ENCODE assay signal across 28 mouse cellular contexts in the genomic region with DNA sequence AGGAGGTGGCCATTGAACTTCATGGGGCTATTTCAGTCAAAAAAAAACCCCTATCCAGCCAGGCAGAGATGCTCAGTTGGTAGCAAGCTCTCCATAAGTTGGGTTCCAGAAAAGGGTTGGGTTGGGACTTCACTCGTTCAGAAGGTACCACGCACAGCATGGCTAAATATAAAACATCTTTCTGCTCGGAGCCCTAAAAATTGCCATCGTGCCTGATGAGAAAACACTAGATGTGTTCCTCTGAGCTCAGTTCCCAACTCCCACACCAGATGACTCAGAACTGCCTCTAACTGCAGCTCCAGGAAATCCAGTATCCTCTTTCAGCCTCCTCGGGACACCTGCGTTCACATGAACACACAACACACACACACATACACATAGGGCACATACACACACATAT. TPM values are rescaled to one million over a fixed set of nuclear protein-coding genes. Genes with fewer than 3 reads are reported as not detected.
DNase-seq lines count a peak whose midpoint lies in the region; TF ChIP-seq lines count a peak whose summit lies in the region.
"Had no signal": no experiment of that assay in that cellular context is flagged by ENCODE, and none has a peak within 500 bp of the region (broad histone marks: within the 10 kb centered on the region; RNA-seq: fewer than 3 reads in every experiment).

No protein-coding gene starts in this region.

- 71% methylated on average over 6 of the region's 6 CpGs for WGBS in heart, adult 2 months

- TF ChIP-seq POLR2A in heart, adult 2 months (IDR thresholded peaks at IDR 0.05; ENCODE audit: insufficient read depth, low read depth, low read length), result no peak

- no peaks in the 10 kb centered on the region for H3K36me3 ChIP-seq in heart, adult 2 months (ENCODE audit: control insufficient read depth, insufficient read depth, low read length)
- H3K36me3 ChIP-seq: liver, embryonic 15.5 days had no signal

- no peak overlapping the region for H3K9ac ChIP-seq in heart, adult 2 months (ENCODE audit: low read depth, low read length)
- H3K9ac ChIP-seq: hindbrain, embryonic 13.5 days; liver, embryonic 15.5 days; neural tube, embryonic 12.5 days had no signal

- no peak for TF ChIP-seq EP300 in heart, adult 2 months (IDR thresholded peaks at IDR 0.05; ENCODE audit: insufficient read depth, low read depth, low read length)

- H3K4me3 ChIP-seq in heart, adult 2 months, result no peak overlapping the region
- H3K4me3 ChIP-seq: hindbrain, embryonic 13.5 days; liver, embryonic 15.5 days; midbrain, embryonic 10.5 days; neural tube, embryonic 12.5 days had no signal

- intact Hi-C loops in heart, adult 2 months (cut with DNase I), result no loop called here

- H3K27ac ChIP-seq in heart, adult 2 months, result no peak overlapping the region
- H3K27ac ChIP-seq: hindbrain, embryonic 13.5 days; liver, embryonic 15.5 days; midbrain, embryonic 10.5 days; neural tube, embryonic 12.5 days; stomach, postnatal 0 days had no signal

- H3K79me2 ChIP-seq in heart, adult 2 months (replicated peaks; ENCODE audit: control insufficient read depth, insufficient read depth, low read length), result no peaks in the 10 kb centered on the region

- no peak for TF ChIP-seq CTCF in heart, adult 2 months (IDR thresholded peaks at IDR 0.05)

- peak; percentile 90 for DNase-seq in right cerebral cortex, adult 18-20 months
- DNase-seq in right cerebral cortex, postnatal 4 days, result no peak
- peak; percentile 55 to 61 for DNase-seq in layer of hippocampus, postnatal 36 days
- DNase-seq in right cerebral cortex, adult 2 months (ENCODE audit: low spot score in 2 of 2), result peak; percentile 72 to 83
- DNase-seq in c-Kit-positive CD71-positive TER-119-positive erythroid progenitor cells, embryonic 14.5 days (ENCODE audit: low spot score), result no peak
- DNase-seq in lung, postnatal 10 days, result no peak
- DNase-seq in heart, adult 2 months, result no peak
- DNase-seq: adrenal gland, adult 8-10 months; B cell, adult 2 months; cerebellum, adult 18-20 months; heart, postnatal 14 days; lung, postnatal 14 days; thymus, postnatal 4 days had no signal

- no peaks in the 10 kb centered on the region for H3K4me1 ChIP-seq in heart, adult 2 months (ENCODE audit: control insufficient read depth, insufficient read depth, low read length)
- H3K4me1 ChIP-seq: hindbrain, embryonic 13.5 days; liver, embryonic 15.5 days; midbrain, embryonic 10.5 days; neural tube, embryonic 12.5 days had no signal

- no peaks in the 10 kb centered on the region for H3K27me3 ChIP-seq in heart, adult 2 months (ENCODE audit: control insufficient read depth, insufficient read depth, low read length)
- H3K27me3 ChIP-seq: hindbrain, embryonic 13.5 days; liver, embryonic 15.5 days; neural tube, embryonic 12.5 days had no signal

RNA-seq across cellular contexts. Expression of a gene that starts 9.5 kb away (rescaled TPM):
- total RNA-seq in layer of hippocampus, postnatal 36 days (2021), result under 1 TPM in 1 of 2 experiments, not detected in 1; 0.27 TPM
- not detected for total RNA-seq in heart, adult 2 months (2021)
- 0.15 TPM in 1 of 2 replicates, not detected in the other for polyA plus RNA-seq in heart, adult 2 months (2012; rRNA removed)
- total RNA-seq: gastrocnemius, postnatal 4 days; heart, postnatal 14 days; monocyte, adult 5-6 weeks had no signal
- polyA plus RNA-seq: embryonic facial prominence, embryonic 11.5 days; forebrain, embryonic 16.5 days; heart, embryonic 11.5 days; hindbrain, embryonic 13.5 days; intestine, embryonic 14.5 days; kidney, embryonic 14.5 days; large intestine, adult 2 months; limb, embryonic 14.5 days; liver, embryonic 15.5 days; midbrain, embryonic 10.5 days; neural tube, embryonic 12.5 days; spleen, adult 2 months; stomach, postnatal 0 days had no signal

RNA-seq across cellular contexts. Expression of a gene that starts 31.9 kb away (rescaled TPM):
- 100 to 1,000 TPM; 115 to 128 TPM for total RNA-seq in layer of hippocampus, postnatal 36 days (2021)
- total RNA-seq in heart, adult 2 months (2021), result 10 to 100 TPM; 23.5 to 23.9 TPM
- polyA plus RNA-seq in heart, adult 2 months (2012; rRNA removed), result 33.0 and 52.8 TPM in 2 replicates

Comparison
In these comparisons a context has a peak if more than half of its experiments do, and no peak if none do; other contexts are left out.
1. DNase-seq: peak in right cerebral cortex, adult 18-20 months (single experiment), layer of hippocampus, postnatal 36 days (2 of 2) and right cerebral cortex, adult 2 months (2 of 2); none in right cerebral cortex, postnatal 4 days (single experiment), c-Kit-positive CD71-positive TER-119-positive erythroid progenitor cells, embryonic 14.5 days (single experiment), lung, postnatal 10 days (single experiment) and heart, adult 2 months (0 of 2).
2. RNA of a gene that starts 31.9 kb away (total RNA-seq): 115 to 128 TPM in layer of hippocampus, postnatal 36 days; 23.5 to 23.9 TPM in heart, adult 2 months; every median in the first group is over 4 times any median in the second.